Mouse (Mus musculus): ENCODE results near the gene Car11. TPM values are rescaled to one million over a fixed set of nuclear protein-coding genes. Genes with fewer than 3 reads are reported as not detected.
A peak's percentile ranks its signal among the peaks of the same experiment; 100 is the strongest.

Gene Car11
- total and polyA plus RNA-seq, 3 experiments = 0.77 to 1.5 TPM; not detected in 1

GRCm38 (mm10) chr7:45705873-45706281 is 6.2 kb downstream of the Car11 start (continued):
- no peak; a peak in 1 of 4 replicates for TF ChIP-seq POLR2A (IDR thresholded peaks at IDR 0.05; ENCODE audit: control insufficient read depth in 1 of 2, insufficient read depth in 1 of 2, low read depth in 1 of 2, low read length in 2 of 2, poor library complexity in 1 of 2)
- no peak for TF ChIP-seq RCOR1 (IDR thresholded peaks at IDR 0.05; ENCODE audit: low read depth, low read length)
- TF ChIP-seq ELF1 (IDR thresholded peaks at IDR 0.05; ENCODE audit: low read depth, low read length) = no peak
- TF ChIP-seq BHLHE40 (IDR thresholded peaks at IDR 0.05; ENCODE audit: borderline replicate concordance, low read depth, low read length) = peak; percentile 72; the same call in 1 of the 2 replicates
- TF ChIP-seq ZNF384 (IDR thresholded peaks at IDR 0.05; ENCODE audit: low read depth, low read length) = no peak
- no peak for TF ChIP-seq CTCF (IDR thresholded peaks at IDR 0.05 in 2 of 3, conservative IDR thresholded peaks at IDR 0.05 in 1 of 3; ENCODE audit: control insufficient read depth in 1 of 3, insufficient read depth in 1 of 3, low read depth in 2 of 3, low read length in 3 of 3, poor library complexity in 1 of 3, severe bottlenecking in 1 of 3)
- TF ChIP-seq TAL1 (IDR thresholded peaks at IDR 0.05; ENCODE audit: low read length) = no peak
- TF ChIP-seq CHD2 (IDR thresholded peaks at IDR 0.05; ENCODE audit: low read length) = no peak
- no peak for TF ChIP-seq UBTF (IDR thresholded peaks at IDR 0.05; ENCODE audit: borderline replicate concordance, insufficient read depth, low read depth, low read length)
- TF ChIP-seq NELFE (IDR thresholded peaks at IDR 0.05; ENCODE audit: low read depth, low read length) = no peak
- TF ChIP-seq TBP (IDR thresholded peaks at IDR 0.05; ENCODE audit: low read depth, low read length) = no peak

GRCm38 (mm10) chr7:45706721-45707241 is 7.1 kb downstream of the Car11 start:
- Histone ChIP-seq H3K9me3 (replicated peaks; ENCODE audit: insufficient read depth, low read length) (no peaks in the 10 kb centered on the region), H3K36me3 (ENCODE audit: control insufficient read depth in 1 of 2, insufficient read depth in 2 of 2, low read length in 2 of 2) (peaks cover 0 to 5% of the 10 kb centered on the region in 2 experiments; a peak in 2 of 4 replicates), H3K4me1 (ENCODE audit: control insufficient read depth in 1 of 2, insufficient read depth in 2 of 2, low read length in 2 of 2) (peaks cover 0 to 12% of the 10 kb centered on the region in 2 experiments; a peak in 1 of 4 replicates), H3K27me3 (ENCODE audit: control insufficient read depth in 1 of 2, insufficient read depth in 2 of 2, low read length in 2 of 2) (no peaks in the 10 kb centered on the region), H3K9ac (ENCODE audit: control insufficient read depth, low read depth, low read length, poor library complexity, severe bottlenecking) (peak overlapping the region; percentile 98), H3K27ac (ENCODE audit: control insufficient read depth, low read depth, low read length) (peak overlapping the region; percentile 98), H3K79me2 (ENCODE audit: control insufficient read depth, insufficient read depth, low read length, poor library complexity) (peaks cover 7% of the 10 kb centered on the region), H3K4me3 (ENCODE audit: control insufficient read depth in 1 of 2, insufficient read depth in 1 of 2, low read depth in 2 of 2, low read length in 2 of 2) (peak overlapping the region; percentile 82 to 85)
- DNase-seq (ENCODE audit: low read depth, low spot score) = peak; percentile 91
- no peak for TF ChIP-seq CHD2 (IDR thresholded peaks at IDR 0.05; ENCODE audit: low read length)
- TF ChIP-seq MYC (IDR thresholded peaks at IDR 0.05; ENCODE audit: low read depth, low read length) = no peak
- TF ChIP-seq ETS1 (IDR thresholded peaks at IDR 0.05; ENCODE audit: low read depth, low read length) = no peak
- peak; percentile 91; the same call in 1 of the 2 replicates for TF ChIP-seq MAZ (IDR thresholded peaks at IDR 0.05; ENCODE audit: low read depth, low read length)
- TF ChIP-seq UBTF (IDR thresholded peaks at IDR 0.05; ENCODE audit: borderline replicate concordance, insufficient read depth, low read depth, low read length) = 0 out of 2 replicates have a peak, but pooled peaks have one; percentile 44
- TF ChIP-seq TAL1 (IDR thresholded peaks at IDR 0.05; ENCODE audit: low read length) = no peak
- TF ChIP-seq RCOR1 (IDR thresholded peaks at IDR 0.05; ENCODE audit: low read depth, low read length) = no peak
- TF ChIP-seq SIN3A (IDR thresholded peaks at IDR 0.05; ENCODE audit: low read length) = peak; percentile 77
- no peak for TF ChIP-seq MEF2A (IDR thresholded peaks at IDR 0.05; ENCODE audit: extremely low read depth, insufficient replicate concordance, low read depth, low read length, poor library complexity, severe bottlenecking)
- no peak for TF ChIP-seq CHD1 (IDR thresholded peaks at IDR 0.05; ENCODE audit: low read depth, low read length)
- TF ChIP-seq E2F4 (IDR thresholded peaks at IDR 0.05; ENCODE audit: borderline replicate concordance, low read depth, low read length) = no peak
- no peak for TF ChIP-seq MYB (IDR thresholded peaks at IDR 0.05; ENCODE audit: low read depth, low read length)
- 0 out of 2 replicates have a peak, but pooled peaks have one; percentile 49 for TF ChIP-seq BHLHE40 (IDR thresholded peaks at IDR 0.05; ENCODE audit: borderline replicate concordance, low read depth, low read length)
- TF ChIP-seq ZMIZ1 (IDR thresholded peaks at IDR 0.05; ENCODE audit: low read depth, low read length) = peak; percentile 90
- peak; percentile 42; the same call in 1 of the 2 replicates for TF ChIP-seq MXI1 (IDR thresholded peaks at IDR 0.05; ENCODE audit: low read depth, low read length)
- TF ChIP-seq EP300 (IDR thresholded peaks at IDR 0.05; ENCODE audit: low read depth in 1 of 2, low read length in 2 of 2) = no peak
- peak; percentile 73 for TF ChIP-seq NELFE (IDR thresholded peaks at IDR 0.05; ENCODE audit: low read depth, low read length)
- peak; percentile 80 for TF ChIP-seq NRF1 (IDR thresholded peaks at IDR 0.05; ENCODE audit: insufficient read depth, low read depth, low read length, poor library complexity, severe bottlenecking)
- TF ChIP-seq KAT2A (conservative IDR thresholded peaks at IDR 0.05; ENCODE audit: low read depth, low read length) = no peak
- peak; percentile 45; the same call in 1 of the 2 replicates for TF ChIP-seq MAX (IDR thresholded peaks at IDR 0.05; ENCODE audit: low read length)
- TF ChIP-seq POLR2A (IDR thresholded peaks at IDR 0.05; ENCODE audit: control insufficient read depth in 1 of 2, insufficient read depth in 1 of 2, low read depth in 1 of 2, low read length in 2 of 2, poor library complexity in 1 of 2) = peak; percentile 65 to 67
- peak; percentile 94 for TF ChIP-seq POLR2AphosphoS2 (IDR thresholded peaks at IDR 0.05; ENCODE audit: low read length)
- no peak for TF ChIP-seq JUND (IDR thresholded peaks at IDR 0.05; ENCODE audit: low read depth, low read length)
- no peak for TF ChIP-seq ELF1 (IDR thresholded peaks at IDR 0.05; ENCODE audit: low read depth, low read length)
- TF ChIP-seq TBP (IDR thresholded peaks at IDR 0.05; ENCODE audit: low read depth, low read length) = peak; percentile 72
- TF ChIP-seq TCF12 (IDR thresholded peaks at IDR 0.05; ENCODE audit: low read depth, low read length) = peak; percentile 43
- TF ChIP-seq ZC3H11A (IDR thresholded peaks at IDR 0.05; ENCODE audit: low read depth, low read length) = no peak
- TF ChIP-seq ZKSCAN1 (IDR thresholded peaks at IDR 0.05; ENCODE audit: low read depth, low read length) = no peak
- TF ChIP-seq HCFC1 (IDR thresholded peaks at IDR 0.05; ENCODE audit: low read depth, low read length) = peak; percentile 60; the same call in 1 of the 2 replicates
- TF ChIP-seq USF1 (IDR thresholded peaks at IDR 0.05; ENCODE audit: low read depth, low read length) = 0 out of 2 replicates have a peak, but pooled peaks have one; percentile 15

All from MEL (cell line).